Mouse (Mus musculus): ENCODE measurements around the gene Stxbp6. TPM values are rescaled to one million over a fixed set of nuclear protein-coding genes. Genes with fewer than 3 reads are reported as not detected.
A peak's percentile ranks its signal among the peaks of the same experiment; 100 is the strongest.

Gene Stxbp6
- total and polyA plus RNA-seq, 3 experiments, result not detected

- dilution Hi-C loops (cut with MboI; ENCODE audit: extremely low pct_ligation_motif_present, extremely low pct_unique_long_range_greater_than_20kb, low sequenced_read_pairs), result no loop called here
- Histone ChIP-seq H3K4me3 (replicated peaks in 1 of 3; ENCODE audit: low read depth in 2 of 3, low read length in 2 of 3, poor library complexity in 1 of 3) (no peak overlapping the region), H3K4me2 (ENCODE audit: insufficient read depth, low read depth, poor library complexity, severe bottlenecking) (no peak overlapping the region), H3K9ac (ENCODE audit: insufficient read depth, low read depth) (no peak overlapping the region), H3K27me3 (replicated peaks) (no peaks in the 10 kb centered on the region), H3K4me1 (ENCODE audit: control insufficient read depth in 1 of 2, insufficient read depth in 2 of 2) (no peaks in the 10 kb centered on the region), H3K27ac (ENCODE audit: insufficient read depth, low read depth) (no peak overlapping the region), H3K36me3 (replicated peaks in 1 of 2; ENCODE audit: control insufficient read depth in 1 of 2, insufficient read depth in 1 of 2, low read length in 1 of 2) (no peaks in the 10 kb centered on the region), H3K79me2 (replicated peaks; ENCODE audit: control insufficient read depth, extremely low read depth, insufficient read depth, poor library complexity, severe bottlenecking) (no peaks in the 10 kb centered on the region), H3K9me3 (replicated peaks; ENCODE audit: low read length) (peaks cover 52% of the 10 kb centered on the region)
- no peak for TF ChIP-seq ZKSCAN1 (IDR thresholded peaks at IDR 0.05; ENCODE audit: borderline replicate concordance, low read depth, low read length)
- no peak for TF ChIP-seq BHLHE40 (IDR thresholded peaks at IDR 0.05; ENCODE audit: low read depth, low read length)
- no peak for TF ChIP-seq HCFC1 (IDR thresholded peaks at IDR 0.05; ENCODE audit: low read depth, low read length)
- TF ChIP-seq NELFE (IDR thresholded peaks at IDR 0.05; ENCODE audit: low read depth, low read length), result no peak
- no peak for TF ChIP-seq JUN (IDR thresholded peaks at IDR 0.05; ENCODE audit: insufficient read depth, low read depth, low read length)
- TF ChIP-seq TCF12 (IDR thresholded peaks at IDR 0.05; ENCODE audit: low read depth, low read length), result no peak
- no peak for TF ChIP-seq POLR2AphosphoS2 (IDR thresholded peaks at IDR 0.05; ENCODE audit: low read depth, low read length)
- no peak for TF ChIP-seq MXI1 (IDR thresholded peaks at IDR 0.05; ENCODE audit: low read depth, low read length)
- TF ChIP-seq PAX5 (IDR thresholded peaks at IDR 0.05; ENCODE audit: low read length), result no peak
- TF ChIP-seq EP300 (IDR thresholded peaks at IDR 0.05; ENCODE audit: low read length), result no peak
- no peak for TF ChIP-seq MEF2A (IDR thresholded peaks at IDR 0.05; ENCODE audit: borderline replicate concordance, low read depth, low read length)
- TF ChIP-seq SIN3A (IDR thresholded peaks at IDR 0.05; ENCODE audit: low read length), result no peak
- TF ChIP-seq USF2 (conservative IDR thresholded peaks at IDR 0.05; ENCODE audit: low read depth, low read length), result no peak
- TF ChIP-seq MAFK (IDR thresholded peaks at IDR 0.05; ENCODE audit: insufficient replicate concordance, low read length), result no peak
- no peak for TF ChIP-seq NRF1 (IDR thresholded peaks at IDR 0.05; ENCODE audit: low read depth, low read length)
- TF ChIP-seq CHD2 (IDR thresholded peaks at IDR 0.05; ENCODE audit: low read length), result no peak
- in situ Hi-C loops (cut with MboI; ENCODE audit: low pct_ligation_motif_present, low pct_unique_long_range_greater_than_20kb, low sequenced_read_pairs), result no loop called here
- DNase-seq (ENCODE audit: extremely low read depth), result no peak
Observed at GRCm38 (mm10) chr12:44850516-44850915, 224.0 kb downstream of the Stxbp6 start.

- Histone ChIP-seq H3K4me3 (replicated peaks in 1 of 3; ENCODE audit: low read depth in 2 of 3, low read length in 2 of 3, poor library complexity in 1 of 3) (no peak overlapping the region), H3K9ac (ENCODE audit: insufficient read depth, low read depth) (no peak overlapping the region), H3K27ac (ENCODE audit: insufficient read depth, low read depth) (no peak overlapping the region), H3K4me2 (ENCODE audit: insufficient read depth, low read depth, poor library complexity, severe bottlenecking) (no peak overlapping the region), H3K36me3 (replicated peaks in 1 of 2; ENCODE audit: control insufficient read depth in 1 of 2, insufficient read depth in 1 of 2, low read length in 1 of 2) (no peaks in the 10 kb centered on the region), H3K27me3 (replicated peaks) (no peaks in the 10 kb centered on the region), H3K4me1 (ENCODE audit: control insufficient read depth in 1 of 2, insufficient read depth in 2 of 2) (no peaks in the 10 kb centered on the region), H3K79me2 (replicated peaks; ENCODE audit: control insufficient read depth, extremely low read depth, insufficient read depth, poor library complexity, severe bottlenecking) (no peaks in the 10 kb centered on the region), H3K9me3 (replicated peaks; ENCODE audit: low read length) (peaks cover 54% of the 10 kb centered on the region)
- dilution Hi-C loops (cut with MboI; ENCODE audit: extremely low pct_ligation_motif_present, extremely low pct_unique_long_range_greater_than_20kb, low sequenced_read_pairs) (no loop called here), in situ Hi-C loops (cut with MboI; ENCODE audit: low pct_ligation_motif_present, low pct_unique_long_range_greater_than_20kb, low sequenced_read_pairs) (no loop called here)
- no peak for DNase-seq (ENCODE audit: extremely low read depth)
- TF ChIP-seq CTCF (conservative IDR thresholded peaks at IDR 0.05 in 1 of 2, IDR thresholded peaks at IDR 0.05 in 1 of 2; ENCODE audit: low read depth in 2 of 2, low read length in 2 of 2) (peak in 1 of 2 experiments; percentile 9; a peak in 1 of 4 replicates), MAX (IDR thresholded peaks at IDR 0.05; ENCODE audit: low read length) (no peak), ELF1 (IDR thresholded peaks at IDR 0.05; ENCODE audit: low read depth, low read length) (no peak)
Observed at GRCm38 (mm10) chr12:44848483-44849221, 225.9 kb downstream of the Stxbp6 start.

Measured in CH12.LX (cell line).